Mouse (Mus musculus) hindbrain, embryonic 11.5 days (tissue): ENCODE results near the gene Dgkq. TPM values are rescaled to one million over a fixed set of nuclear protein-coding genes. Genes with fewer than 3 reads are reported as not detected.

Experiments used
- ATAC-seq: fragments of 200-750 bp; cut with Nextera tagmentation; 2 replicates; pipeline ENCODE4 v1.8.0; 2017; ENCODE audit warnings: mild to moderate bottlenecking, moderate TSS enrichment, moderate library complexity; ENCODE audit not compliant: low FRiP score
- DNase-seq: peaks from one replicate; pipeline ENCODE4 v3.0.0-alpha.2; 2015; ENCODE audit warnings: low spot score
- H3K27ac ChIP-seq: fragments of 300-500 bp; sonication (generic); 2 replicates; pipeline ENCODE4 v1.5.1; 2014; ENCODE audit warnings: mild to moderate bottlenecking, low read depth, low read length
- H3K27me3 ChIP-seq: fragments of 300-500 bp; sonication (generic); 2 replicates; pipeline ENCODE4 v1.6.1; 2014; ENCODE audit warnings: mild to moderate bottlenecking, low read length, moderate library complexity, mixed read lengths; ENCODE audit not compliant: control insufficient read depth, insufficient read depth
- H3K36me3 ChIP-seq: fragments of 300-500 bp; sonication (generic); 2 replicates; pipeline ENCODE4 v1.6.1; 2014; ENCODE audit warnings: mild to moderate bottlenecking, low read length, moderate library complexity, mixed read lengths; ENCODE audit not compliant: control insufficient read depth, insufficient read depth
- H3K4me1 ChIP-seq: fragments of 300-500 bp; sonication (generic); replicated peaks from 2 replicates; pipeline ENCODE4 v1.6.1; 2014; ENCODE audit warnings: low read length, mixed read lengths; ENCODE audit not compliant: control insufficient read depth, insufficient read depth
- H3K4me2 ChIP-seq: fragments of 300-500 bp; sonication (generic); replicated peaks from 2 replicates; pipeline ENCODE4 v1.6.1; 2014; ENCODE audit warnings: mild to moderate bottlenecking, low read depth, low read length
- H3K4me3 ChIP-seq: fragments of 300-500 bp; sonication (generic); 2 replicates; pipeline ENCODE4 v1.5.1; 2014; ENCODE audit warnings: low read depth, low read length
- H3K9ac ChIP-seq: fragments of 300-500 bp; sonication (generic); 2 replicates; pipeline ENCODE4 v1.6.1; 2014; ENCODE audit warnings: low read depth, low read length
- H3K9me3 ChIP-seq: fragments of 300-500 bp; sonication (generic); 2 replicates; pipeline ENCODE4 v1.6.1; 2016; ENCODE audit warnings: low read length; ENCODE audit not compliant: control insufficient read depth
- WGBS: fragments of 180-500 bp; shearing (Covaris S2); extraction: QIAGEN DNeasy Blood & Tissue Kit; methylation state at CpG from one replicate; pipeline ENCODE4 v1.1.7; 2014; 5-methylcytosine and 5-hydroxymethylcytosine counted together
- polyA plus RNA-seq: library from polyadenylated mRNA; unstranded; fragments of >200 nt; fragmentation: Nextera tagmentation; extraction: Ambion mirVana; gene quantifications from 2 replicates; pipeline ENCODE4 v1.2.1, GENCODE M21; 2014

Dgkq gene
- polyA plus RNA-seq, 1 experiment from 2014 or later, result 8.2 TPM

GRCm38 (mm10) chr5:108628891-108629633, 40.4 kb downstream of the Dgkq start:
- Histone ChIP-seq H3K27me3 (no peaks in the 10 kb centered on the region), H3K9me3 (no peaks in the 10 kb centered on the region), H3K27ac (peak overlapping the region; percentile 80), H3K4me3 (peak overlapping the region; percentile 62), H3K4me2 (peak overlapping the region; percentile 81), H3K36me3 (0 out of 2 replicates have a peak, but pooled peaks cover 2% of the 10 kb centered on the region), H3K9ac (peak overlapping the region; percentile 87), H3K4me1 (peaks cover 2% of the 10 kb centered on the region; the same call in 1 of the 2 replicates)
- DNase-seq (no peak), ATAC-seq (peak; percentile 90)
- 2% methylated on average over 32 of the region's 32 CpGs for WGBS

GRCm38 (mm10) chr5:108626050-108626660, 43.3 kb downstream of the Dgkq start:
- Histone ChIP-seq H3K27ac (no peak overlapping the region), H3K4me2 (no peak overlapping the region), H3K4me3 (no peak overlapping the region), H3K9me3 (no peaks in the 10 kb centered on the region), H3K36me3 (0 out of 2 replicates have a peak, but pooled peaks cover 4% of the 10 kb centered on the region), H3K9ac (no peak overlapping the region), H3K4me1 (peaks cover 2% of the 10 kb centered on the region; the same call in 1 of the 2 replicates), H3K27me3 (no peaks in the 10 kb centered on the region)
- DNase-seq, result no peak
- 87% methylated on average over 4 of the region's 4 CpGs for WGBS
- no peak for ATAC-seq

DNA sequence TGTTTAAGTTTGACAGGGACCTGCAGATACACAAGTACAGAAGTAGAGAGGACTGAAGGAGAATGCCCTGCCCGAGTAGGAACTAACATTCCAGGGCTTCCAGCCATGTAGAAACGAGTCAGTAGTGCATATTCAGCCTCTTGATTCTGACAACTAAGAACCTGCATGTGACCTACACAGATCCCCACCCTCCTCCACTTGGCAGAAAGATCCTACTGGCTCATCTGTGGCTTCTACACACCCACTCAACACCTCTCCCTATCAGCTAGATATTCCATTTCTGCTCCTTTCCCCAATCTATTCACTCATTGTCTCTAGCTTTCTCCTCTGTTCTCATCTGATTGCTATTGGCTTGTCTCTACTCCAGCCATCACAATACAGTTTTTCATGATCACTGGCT, 47.6 kb downstream of the Dgkq start:
- 76% methylated on average over 2 of the region's 2 CpGs for WGBS
- ATAC-seq (no peak), DNase-seq (no peak)
- Histone ChIP-seq H3K9ac (no peak overlapping the region), H3K27me3 (no peaks in the 10 kb centered on the region), H3K36me3 (0 out of 2 replicates have a peak, but pooled peaks cover 4% of the 10 kb centered on the region), H3K4me2 (no peak overlapping the region), H3K4me3 (no peak overlapping the region), H3K4me1 (no peaks in the 10 kb centered on the region), H3K27ac (no peak overlapping the region), H3K9me3 (no peaks in the 10 kb centered on the region)

DNA sequence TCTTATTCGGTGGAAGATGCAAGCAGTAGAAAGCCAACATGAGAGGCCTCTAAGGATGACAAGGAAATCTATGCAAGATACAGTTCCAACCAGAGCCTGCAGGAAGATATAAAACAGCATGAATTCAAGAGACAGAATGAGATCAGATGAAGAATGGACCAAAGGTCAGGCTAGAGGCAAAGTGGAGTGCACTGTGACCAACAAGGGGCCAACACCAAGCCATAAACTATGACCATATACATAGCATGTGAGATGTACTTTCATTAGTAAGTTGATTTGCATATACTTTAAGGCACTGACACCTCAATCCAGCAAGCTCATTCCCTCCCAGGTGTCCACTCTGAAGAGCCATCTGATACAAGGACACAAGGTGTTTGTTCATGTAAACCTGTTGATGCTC, 59.0 kb downstream of the Dgkq start:
- H3K9ac ChIP-seq, result no peak overlapping the region
- H3K27me3 ChIP-seq, result no peaks in the 10 kb centered on the region
- ATAC-seq, result no peak
- H3K27ac ChIP-seq, result no peak overlapping the region
- no peak overlapping the region for H3K4me2 ChIP-seq
- no peaks in the 10 kb centered on the region for H3K4me1 ChIP-seq
- 97% methylated on average over 1 of the region's 1 CpGs for WGBS
- peaks cover 10% of the 10 kb centered on the region for H3K36me3 ChIP-seq
- no peaks in the 10 kb centered on the region for H3K9me3 ChIP-seq
- no peak for DNase-seq
- no peak overlapping the region for H3K4me3 ChIP-seq

DNA sequence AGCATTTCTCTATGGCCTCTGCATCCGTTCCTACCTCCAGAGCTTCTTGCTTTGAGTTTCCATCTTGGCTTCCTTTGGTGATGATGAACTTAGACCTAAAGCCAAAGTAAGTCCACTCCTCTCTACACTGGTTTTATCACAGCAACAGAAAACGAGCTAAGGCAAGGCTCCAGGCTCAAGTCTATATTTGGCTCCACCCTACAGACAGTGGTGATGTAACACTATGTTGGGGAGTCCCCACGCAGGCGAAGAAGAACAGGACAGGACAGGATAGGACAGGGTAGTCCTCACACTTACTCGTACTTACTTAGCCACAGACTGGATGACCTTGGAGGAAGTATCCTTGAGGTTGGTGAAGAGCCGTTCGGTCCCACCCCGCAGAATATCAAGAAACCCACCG, 66.9 kb downstream of the Dgkq start:
- Histone ChIP-seq H3K27ac (no peak overlapping the region), H3K9me3 (no peaks in the 10 kb centered on the region), H3K36me3 (peaks cover 14% of the 10 kb centered on the region), H3K27me3 (no peaks in the 10 kb centered on the region), H3K4me1 (no peaks in the 10 kb centered on the region), H3K4me2 (no peak overlapping the region), H3K4me3 (no peak overlapping the region), H3K9ac (no peak overlapping the region)
- ATAC-seq (no peak), DNase-seq (no peak)
- 93% methylated on average over 9 of the region's 9 CpGs for WGBS

DNA sequence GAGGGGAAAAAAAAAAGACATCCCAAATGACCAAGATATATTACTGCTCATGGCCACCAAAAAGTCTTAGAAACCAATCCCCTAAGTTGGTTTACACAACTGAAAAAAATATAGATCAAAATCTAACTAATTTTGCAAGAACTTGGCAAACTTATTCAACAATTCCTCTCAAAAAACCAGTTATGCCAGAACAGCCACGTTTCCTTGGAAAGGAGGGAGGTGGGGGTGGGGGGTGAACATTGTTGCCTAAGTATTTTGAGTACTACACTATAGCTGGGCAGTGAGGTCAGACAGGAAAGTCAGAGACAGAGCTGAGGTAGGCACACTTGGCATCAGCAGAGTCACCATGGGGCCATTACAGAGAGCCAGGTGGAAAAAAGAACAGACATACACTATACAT, 69.5 kb downstream of the Dgkq start:
- 88% methylated on average over 1 of the region's 1 CpGs for WGBS

More for the DNA sequence above, 69.5 kb downstream of the Dgkq start:
- DNase-seq (no peak), ATAC-seq (no peak)
- no peak overlapping the region for H3K9ac ChIP-seq
- H3K27me3 ChIP-seq, result no peaks in the 10 kb centered on the region
- no peak overlapping the region for H3K4me2 ChIP-seq
- H3K36me3 ChIP-seq, result peaks cover 19% of the 10 kb centered on the region; the same call in 1 of the 2 replicates
- no peak overlapping the region for H3K4me3 ChIP-seq
- H3K4me1 ChIP-seq, result no peaks in the 10 kb centered on the region
- H3K9me3 ChIP-seq, result no peaks in the 10 kb centered on the region
- no peak overlapping the region for H3K27ac ChIP-seq

Other genes with a start within 250 kb of the Dgkq start
- gene Atp5k, start 235.2 kb downstream of the Dgkq start, polyA plus RNA-seq, result 364 and 390 TPM in 2 replicates
- not detected in 2 replicates for gene Mfsd7a, start 220.8 kb downstream of the Dgkq start, polyA plus RNA-seq
- gene Pcgf3, start 208.4 kb downstream of the Dgkq start, polyA plus RNA-seq, result 31.8 and 33.1 TPM in 2 replicates
- gene Cplx1, start 119.6 kb downstream of the Dgkq start, polyA plus RNA-seq, result 13.7 and 15.2 TPM in 2 replicates
- 40.8 and 45.7 TPM in 2 replicates for gene Gak, start 39.9 kb downstream of the Dgkq start, polyA plus RNA-seq
- 20.4 and 22.3 TPM in 2 replicates for gene Tmem175, start 39.9 kb downstream of the Dgkq start, polyA plus RNA-seq
- gene Idua, start 9.3 kb downstream of the Dgkq start, polyA plus RNA-seq, result 8.7 and 9.4 TPM in 2 replicates
- 0.48 and 0.91 TPM in 2 replicates for gene Slc26a1, start 5.9 kb upstream of the Dgkq start, polyA plus RNA-seq
- gene Fgfrl1, start 22.7 kb upstream of the Dgkq start, polyA plus RNA-seq, result 11.9 and 13.6 TPM in 2 replicates
- 1.1 and 1.4 TPM in 2 replicates for gene Rnf212, start 105.3 kb upstream of the Dgkq start, polyA plus RNA-seq
- not detected in 2 replicates for gene Tmed11, start 125.7 kb upstream of the Dgkq start, polyA plus RNA-seq
- not detected in 2 replicates for gene Vmn2r8, start 139.2 kb upstream of the Dgkq start, polyA plus RNA-seq
- gene Vmn2r9, start 182.9 kb upstream of the Dgkq start, polyA plus RNA-seq, result not detected in 2 replicates